Mouse (Mus musculus) heart, embryonic 14.5 days (tissue): ENCODE measurements around the gene Rftn1. TPM values are rescaled to one million over a fixed set of nuclear protein-coding genes. Genes with fewer than 3 reads are reported as not detected.
"Not testable (repeated sequence)": the region's sequence is repeated elsewhere in the genome, so short reads cannot be mapped to it uniquely, and the experiment has no call there.

ENCODE experiments used
- ATAC-seq: fragments of 200-750 bp; cut with Nextera tagmentation; 2 replicates; pipeline ENCODE4 v1.8.0; 2017; ENCODE audit warnings: low read depth, moderate TSS enrichment; ENCODE audit not compliant: insufficient number of reproducible peaks, insufficient read depth, low FRiP score
- H3K27ac ChIP-seq, 2 experiments: fragments of 200-500 bp in 1 of 2; fragments of 300-500 bp in 1 of 2; sonication (generic) in 1 of 2; replicated peaks in 1 of 2; 2 replicates each; pipeline ENCODE4 v1.5.1; 2012 to 2014; ENCODE audit warnings: low read depth in 2 of 2, low read length in 2 of 2, control low read depth in 1 of 2, mild to moderate bottlenecking in 1 of 2, mixed read lengths in 1 of 2; ENCODE audit not compliant: control insufficient read depth in 1 of 2, insufficient read depth in 1 of 2
- H3K27me3 ChIP-seq: fragments of 300-500 bp; sonication (generic); 2 replicates; pipeline ENCODE4 v1.6.1; 2014; ENCODE audit warnings: mild to moderate bottlenecking, low read length, control low read depth; ENCODE audit not compliant: control insufficient read depth, insufficient read depth
- H3K36me3 ChIP-seq: fragments of 300-500 bp; sonication (generic); 2 replicates; pipeline ENCODE4 v1.6.1; 2014; ENCODE audit warnings: mild to moderate bottlenecking, control low read depth, low read length, mixed read lengths; ENCODE audit not compliant: control insufficient read depth, insufficient read depth
- H3K4me1 ChIP-seq, 2 experiments: fragments of 200-500 bp in 1 of 2; fragments of 300-500 bp in 1 of 2; sonication (generic) in 1 of 2; 2 replicates each; pipeline ENCODE4 v1.6.1; 2012 to 2014; ENCODE audit warnings: low read length in 2 of 2, control low read depth in 1 of 2, mixed read lengths in 1 of 2; ENCODE audit not compliant: control insufficient read depth in 2 of 2, insufficient read depth in 2 of 2
- H3K4me2 ChIP-seq: fragments of 300-500 bp; sonication (generic); 2 replicates; pipeline ENCODE4 v1.6.1; 2014; ENCODE audit warnings: mild to moderate bottlenecking, low read length
- H3K4me3 ChIP-seq, 2 experiments: fragments of 200-500 bp in 1 of 2; fragments of 300-500 bp in 1 of 2; sonication (generic) in 1 of 2; 2 replicates each; pipeline ENCODE4 v1.5.1; 2012 to 2014; ENCODE audit warnings: low read length in 2 of 2, mild to moderate bottlenecking in 2 of 2, control low read depth in 1 of 2, low read depth in 1 of 2, moderate library complexity in 1 of 2; ENCODE audit not compliant: control insufficient read depth in 1 of 2, insufficient read depth in 1 of 2
- H3K9ac ChIP-seq: fragments of 300-500 bp; sonication (generic); 2 replicates; pipeline ENCODE4 v1.6.1; 2014; ENCODE audit warnings: mild to moderate bottlenecking, low read length
- H3K9me3 ChIP-seq: fragments of 300-500 bp; sonication (generic); 2 replicates; pipeline ENCODE4 v1.6.1; 2016; ENCODE audit warnings: low read length, control low read depth; ENCODE audit not compliant: control insufficient read depth
- WGBS: fragments of 180-500 bp; shearing (Covaris S2); extraction: QIAGEN DNeasy Blood & Tissue Kit; methylation state at CpG from one replicate; pipeline ENCODE4 v1.1.7; 2014; 5-methylcytosine and 5-hydroxymethylcytosine counted together
- polyA plus RNA-seq: library from polyadenylated mRNA; unstranded; fragments of >200 nt; fragmentation: Nextera tagmentation; extraction: Ambion mirVana; gene quantifications from 2 replicates; pipeline ENCODE4 v1.2.1, GENCODE M21; 2014

Gene Rftn1
- polyA plus RNA-seq, 1 experiment from 2014 or later: 26.2 TPM

DNA sequence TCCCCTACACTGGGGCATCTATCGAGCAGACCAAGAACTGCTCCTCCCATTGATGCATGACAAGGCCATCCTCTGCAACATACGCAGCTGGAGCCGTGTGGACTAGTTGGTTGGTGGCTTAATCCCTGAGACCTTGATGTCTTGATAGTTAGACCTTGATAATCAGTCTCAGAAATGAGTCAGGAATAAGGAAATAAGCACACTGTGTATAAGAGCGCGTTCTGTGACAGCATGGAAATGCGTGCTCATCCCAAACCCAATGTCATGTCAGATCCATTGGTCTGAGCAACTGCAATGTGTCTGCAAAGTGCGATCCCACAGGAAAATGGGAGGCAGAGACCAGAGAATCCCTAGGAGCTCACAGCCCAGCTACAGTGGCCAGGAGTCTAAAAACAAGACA, 21.3 kb upstream of the Rftn1 start:
- Histone ChIP-seq H3K27ac (no peak overlapping the region), H3K4me2 (no peak overlapping the region), H3K36me3 (no peaks in the 10 kb centered on the region), H3K4me3 (no peak overlapping the region), H3K27me3 (no peaks in the 10 kb centered on the region), H3K9ac (no peak overlapping the region), H3K4me1 (no peaks in the 10 kb centered on the region; a peak in 1 of 4 replicates), H3K9me3 (no peaks in the 10 kb centered on the region)
- 88% methylated on average over 7 of the region's 7 CpGs for WGBS
- ATAC-seq: no peak

- H3K9me3 ChIP-seq: no peaks in the 10 kb centered on the region
- no peak overlapping the region for H3K4me2 ChIP-seq
- no peak overlapping the region for H3K9ac ChIP-seq
- H3K36me3 ChIP-seq: no peaks in the 10 kb centered on the region
- H3K4me3 ChIP-seq: no peak overlapping the region
- WGBS: 84% methylated on average over 6 of the region's 6 CpGs
- no peaks in the 10 kb centered on the region for H3K4me1 ChIP-seq
- no peaks in the 10 kb centered on the region for H3K27me3 ChIP-seq
- no peak for ATAC-seq
- no peak overlapping the region for H3K27ac ChIP-seq
These were observed 19.4 kb upstream of the Rftn1 start for GRCm38 (mm10) chr17:50209831-50210230.

DNA sequence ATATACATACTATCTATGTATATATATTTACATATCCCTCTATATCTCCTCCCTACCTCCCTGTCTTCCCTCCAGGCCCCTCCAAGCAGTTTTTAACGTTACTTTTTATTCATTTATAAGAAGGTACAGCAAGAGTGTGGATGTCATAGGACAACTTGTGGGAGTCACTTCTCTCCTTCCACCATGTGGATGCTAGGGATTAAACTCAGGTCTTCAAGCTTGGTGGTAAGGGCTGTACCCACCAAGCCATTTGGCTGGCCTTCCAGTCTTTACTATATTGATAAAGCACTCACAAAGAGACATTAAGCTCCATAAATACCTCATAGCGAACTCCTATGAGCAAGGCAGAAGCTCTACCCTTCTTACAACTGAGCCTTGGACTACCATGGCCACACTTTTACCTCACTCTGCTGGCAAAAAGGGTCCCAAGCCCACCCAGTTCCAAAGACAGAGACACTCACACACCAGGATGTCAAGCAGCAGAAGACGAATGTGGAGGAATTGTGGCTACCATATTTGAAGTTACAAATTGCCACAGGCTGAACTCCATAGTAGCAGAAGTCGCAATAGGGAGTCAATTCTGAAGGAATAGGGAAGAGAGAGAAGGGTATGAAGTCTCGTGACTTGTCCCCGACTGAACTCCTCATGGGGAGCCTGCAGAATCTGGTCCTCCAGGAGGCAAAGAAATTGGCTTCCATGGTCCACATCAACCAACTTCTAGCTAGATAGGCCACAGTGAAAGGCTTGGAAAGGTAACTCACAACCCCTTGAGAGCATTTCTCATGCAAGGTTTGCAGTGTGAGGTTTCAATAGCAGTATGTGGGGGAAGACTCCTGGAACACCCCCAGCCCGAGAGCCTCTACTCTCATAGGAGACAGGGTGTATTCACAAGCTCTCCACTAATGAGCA, 17.9 kb upstream of the Rftn1 start:
- Histone ChIP-seq H3K9ac (no peak overlapping the region), H3K4me3 (no peak overlapping the region), H3K27ac (no peak overlapping the region), H3K9me3 (no peaks in the 10 kb centered on the region), H3K4me1 (no peaks in the 10 kb centered on the region), H3K27me3 (no peaks in the 10 kb centered on the region), H3K4me2 (no peak overlapping the region), H3K36me3 (no peaks in the 10 kb centered on the region)
- ATAC-seq: no peak
- 83% methylated on average over 7 of the region's 7 CpGs for WGBS

- H3K36me3 ChIP-seq, H3K27ac ChIP-seq, H3K9ac ChIP-seq, ATAC-seq, H3K4me2 ChIP-seq, H3K4me1 ChIP-seq, H3K27me3 ChIP-seq, H3K4me3 ChIP-seq, H3K9me3 ChIP-seq: not testable (repeated sequence)
- WGBS: 91% methylated on average over 1 of the region's 1 CpGs
These were observed 15.8 kb upstream of the Rftn1 start for GRCm38 (mm10) chr17:50206262-50206661.

DNA sequence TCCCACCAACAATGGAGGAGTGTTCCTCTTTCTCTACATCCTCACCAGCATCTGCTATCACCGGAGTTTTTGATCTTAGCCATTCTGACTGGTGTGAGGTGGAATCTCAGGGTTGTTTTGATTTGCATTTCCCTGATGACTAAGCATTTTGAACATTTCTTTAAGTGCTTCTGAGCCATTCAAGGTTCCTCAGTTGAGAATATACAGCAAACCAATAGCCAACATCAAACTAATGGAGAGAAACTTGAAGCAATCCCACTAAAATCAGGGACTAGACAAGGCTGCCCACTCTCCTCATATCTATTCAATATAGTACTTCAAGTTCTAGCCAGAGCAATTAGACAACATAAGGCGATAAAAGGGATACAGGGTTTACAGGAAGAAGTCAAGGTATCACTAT, 15.4 kb upstream of the Rftn1 start:
- WGBS: 76% methylated on average over 2 of the region's 2 CpGs
- H3K27ac ChIP-seq, H3K27me3 ChIP-seq, H3K36me3 ChIP-seq, H3K4me2 ChIP-seq, H3K4me1 ChIP-seq, H3K9me3 ChIP-seq, H3K9ac ChIP-seq, ATAC-seq, H3K4me3 ChIP-seq: not testable (repeated sequence)

GRCm38 (mm10) chr17:50205152-50205782, 14.8 kb upstream of the Rftn1 start:
- ATAC-seq: no peak
- no peaks in the 10 kb centered on the region for H3K36me3 ChIP-seq
- no peak overlapping the region for H3K27ac ChIP-seq
- H3K27me3 ChIP-seq: no peaks in the 10 kb centered on the region
- H3K4me1 ChIP-seq: peaks cover 0 to 5% of the 10 kb centered on the region in 2 experiments; a peak in 1 of 4 replicates
- no peak overlapping the region for H3K9ac ChIP-seq
- H3K4me2 ChIP-seq: no peak overlapping the region
- WGBS: 83% methylated on average over 1 of the region's 1 CpGs
- H3K4me3 ChIP-seq: no peak overlapping the region
- H3K9me3 ChIP-seq: no peaks in the 10 kb centered on the region

GRCm38 (mm10) chr17:50201828-50202445, 11.5 kb upstream of the Rftn1 start:
- no peak for ATAC-seq
- no peak overlapping the region for H3K27ac ChIP-seq
- no peaks in the 10 kb centered on the region for H3K27me3 ChIP-seq
- no peak overlapping the region for H3K4me3 ChIP-seq
- no peaks in the 10 kb centered on the region for H3K36me3 ChIP-seq
- 89% methylated on average over 12 of the region's 12 CpGs for WGBS
- H3K9ac ChIP-seq: no peak overlapping the region
- no peaks in the 10 kb centered on the region for H3K9me3 ChIP-seq
- peaks cover 2 to 5% of the 10 kb centered on the region in 2 experiments; a peak in 1 of 4 replicates for H3K4me1 ChIP-seq
- no peak overlapping the region for H3K4me2 ChIP-seq
